Mouse (Mus musculus) CH12.LX (cell line): ENCODE results near the gene Mvb12b.

Experiments used
- CTCF ChIP-seq, 2 experiments: IDR thresholded peaks in 1 of 2; conservative IDR thresholded peaks in 1 of 2; 2 replicates each; pipeline ENCODE4 v1.5.1; 2011 to 2012; ENCODE audit warnings: low read depth in 2 of 2, low read length in 2 of 2, improper control_type of control experiment in 1 of 2, inconsistent platforms in 1 of 2, mild to moderate bottlenecking in 1 of 2, moderate library complexity in 1 of 2
- E2F4 ChIP-seq: IDR thresholded peaks from 2 replicates; pipeline ENCODE4 v1.6.1; 2011; ENCODE audit warnings: low read depth, low read length, improper control_type of control experiment; ENCODE audit not compliant: insufficient replicate concordance
- EP300 ChIP-seq: IDR thresholded peaks from 2 replicates; pipeline ENCODE4 v1.6.1; 2011; ENCODE audit warnings: low read length, improper control_type of control experiment
- HCFC1 ChIP-seq: IDR thresholded peaks from 2 replicates; pipeline ENCODE4 v1.6.1; 2012; ENCODE audit warnings: low read depth, mild to moderate bottlenecking, inconsistent platforms, low read length, improper control_type of control experiment
- MAFK ChIP-seq: IDR thresholded peaks from 2 replicates; pipeline ENCODE4 v1.6.1; 2011; ENCODE audit warnings: low read length, improper control_type of control experiment; ENCODE audit not compliant: insufficient replicate concordance
- MXI1 ChIP-seq: IDR thresholded peaks from 2 replicates; pipeline ENCODE4 v1.6.1; 2011; ENCODE audit warnings: mild to moderate bottlenecking, low read depth, low read length, improper control_type of control experiment
- NRF1 ChIP-seq: IDR thresholded peaks from 2 replicates; pipeline ENCODE4 v1.6.1; 2014; ENCODE audit warnings: low read depth, mild to moderate bottlenecking, inconsistent platforms, low read length, improper control_type of control experiment, moderate library complexity
- POLR2A ChIP-seq: IDR thresholded peaks from 2 replicates; pipeline ENCODE4 v1.6.1; 2011; ENCODE audit warnings: low read depth, mild to moderate bottlenecking, improper control_type of control experiment, low read length
- SIN3A ChIP-seq: IDR thresholded peaks from 2 replicates; pipeline ENCODE4 v1.6.1; 2012; ENCODE audit warnings: low read length, improper control_type of control experiment, inconsistent platforms
- SMC3 ChIP-seq: IDR thresholded peaks from 2 replicates; pipeline ENCODE4 v1.6.1; 2011; ENCODE audit warnings: low read depth, low read length, improper control_type of control experiment
- ZC3H11A ChIP-seq: IDR thresholded peaks from 2 replicates; pipeline ENCODE4 v1.6.1; 2012; ENCODE audit warnings: low read depth, mild to moderate bottlenecking, inconsistent platforms, low read length, improper control_type of control experiment
- ZNF384 ChIP-seq: IDR thresholded peaks from 2 replicates; pipeline ENCODE4 v1.6.1; 2012; ENCODE audit warnings: low read depth, low read length, improper control_type of control experiment, inconsistent platforms

- TF ChIP-seq CTCF (conservative IDR thresholded peaks at IDR 0.05 in 1 of 2, IDR thresholded peaks at IDR 0.05 in 1 of 2; ENCODE audit: low read depth in 2 of 2, low read length in 2 of 2) (no peak), HCFC1 (no peak), MXI1 (no peak), E2F4 (no peak), SMC3 (no peak), EP300 (no peak), ZC3H11A (no peak), NRF1 (no peak), SIN3A (no peak), POLR2A (no peak), MAFK (no peak), ZNF384 (no peak)
These were observed 133.5 kb downstream of the Mvb12b start for GRCm38 (mm10) chr2:33754317-33754633.
